Mouse (Mus musculus) layer of hippocampus, adult 9-11 months (tissue): ENCODE data around the gene Mmp24.
A peak's percentile ranks its signal among the peaks of the same experiment; 100 is the strongest.

Experiments
- DNase-seq: peaks from one replicate; pipeline ENCODE4 v3.0.0; 2022

Mmp24 gene

DNA sequence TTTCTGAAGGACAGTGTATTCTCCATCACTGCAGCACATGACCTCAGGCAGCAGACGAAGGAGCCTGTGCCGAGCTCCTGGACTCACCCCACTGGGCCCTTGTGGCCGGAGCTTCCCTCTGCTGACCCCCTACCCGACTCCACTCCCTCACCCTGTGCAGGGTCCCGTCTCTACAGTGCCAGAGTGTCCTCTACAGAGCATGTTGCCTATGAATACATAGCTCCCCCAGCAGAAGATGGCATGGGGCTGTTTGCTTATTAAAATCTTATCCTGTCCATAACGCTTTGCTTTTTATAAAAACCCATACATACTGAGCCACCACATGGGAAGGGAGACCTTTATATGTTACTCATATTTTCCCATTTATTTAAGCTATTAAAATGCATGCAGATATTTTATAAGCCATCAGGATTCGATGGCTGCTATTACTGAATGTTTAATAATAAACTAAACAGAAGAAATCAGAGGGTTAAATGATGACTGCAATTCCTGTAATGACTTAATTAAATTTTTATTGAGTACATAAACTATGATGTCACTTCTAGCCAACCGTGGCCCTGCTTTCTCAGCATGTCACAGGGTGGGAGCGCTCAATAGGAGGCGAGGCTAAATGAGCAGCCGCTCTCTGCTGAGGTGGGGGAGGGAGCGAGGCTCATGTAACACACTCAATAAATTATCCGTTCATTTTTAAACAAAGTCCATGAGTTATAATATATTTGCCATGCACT lies 87.6 kb downstream of the Mmp24 start:
- DNase-seq: peak; percentile 16

DNA sequence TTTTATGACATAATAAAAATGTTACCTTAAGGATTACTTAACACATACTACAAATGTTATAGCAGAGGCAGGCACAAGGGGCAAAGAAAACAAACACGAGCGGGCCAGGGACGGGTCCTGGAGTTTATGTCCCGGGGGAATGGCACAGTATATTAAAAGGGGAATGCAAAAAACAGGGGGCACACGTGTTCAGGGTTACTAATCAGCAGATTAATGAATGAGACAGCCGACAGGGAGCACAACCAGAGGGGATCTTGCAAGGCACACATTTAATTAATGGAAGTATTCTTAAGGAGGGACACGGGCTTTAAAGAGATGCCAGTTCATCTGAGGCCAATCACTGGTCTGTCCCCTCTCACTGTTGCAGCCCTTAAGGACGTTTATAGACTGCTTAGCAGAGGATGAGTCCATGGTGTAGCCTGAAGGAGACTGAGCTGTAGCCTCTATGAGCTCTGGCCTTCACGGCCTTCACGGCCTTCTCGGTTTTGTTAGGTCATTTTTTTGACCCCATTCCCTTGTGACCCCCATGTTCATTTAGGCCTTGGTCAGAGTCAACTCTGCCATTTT lies 88.2 kb downstream of the Mmp24 start:
- DNase-seq: no peak
